Mouse (Mus musculus): ENCODE results near the gene Rnf212.

The Rnf212 gene

DNA sequence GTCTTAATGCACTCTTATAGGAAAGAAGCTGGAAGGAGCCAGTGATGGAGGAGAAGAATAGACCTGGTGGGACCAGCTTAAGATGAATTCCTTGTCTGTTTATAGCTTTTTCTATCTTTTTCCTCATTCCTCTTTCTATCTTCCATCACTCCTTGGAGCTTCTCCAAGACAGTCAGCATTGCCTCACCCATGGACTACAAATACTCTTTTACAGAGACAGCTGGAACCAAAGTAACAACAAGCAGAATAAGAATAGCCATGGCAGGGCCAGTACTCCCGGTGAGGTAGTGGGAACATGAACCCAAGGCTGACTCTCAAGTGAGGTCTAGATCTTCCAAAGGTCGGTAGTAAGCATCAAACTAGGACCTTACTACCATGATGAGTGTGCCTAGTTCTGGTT is 61.7 kb downstream of the Rnf212 start:
- ATAC-seq (ENCODE audit: low TSS enrichment) = no peak

- ATAC-seq (ENCODE audit: low TSS enrichment) = no peak
Measured at GRCm38 (mm10) chr5:108711968-108712367, 62.8 kb downstream of the Rnf212 start.

DNA sequence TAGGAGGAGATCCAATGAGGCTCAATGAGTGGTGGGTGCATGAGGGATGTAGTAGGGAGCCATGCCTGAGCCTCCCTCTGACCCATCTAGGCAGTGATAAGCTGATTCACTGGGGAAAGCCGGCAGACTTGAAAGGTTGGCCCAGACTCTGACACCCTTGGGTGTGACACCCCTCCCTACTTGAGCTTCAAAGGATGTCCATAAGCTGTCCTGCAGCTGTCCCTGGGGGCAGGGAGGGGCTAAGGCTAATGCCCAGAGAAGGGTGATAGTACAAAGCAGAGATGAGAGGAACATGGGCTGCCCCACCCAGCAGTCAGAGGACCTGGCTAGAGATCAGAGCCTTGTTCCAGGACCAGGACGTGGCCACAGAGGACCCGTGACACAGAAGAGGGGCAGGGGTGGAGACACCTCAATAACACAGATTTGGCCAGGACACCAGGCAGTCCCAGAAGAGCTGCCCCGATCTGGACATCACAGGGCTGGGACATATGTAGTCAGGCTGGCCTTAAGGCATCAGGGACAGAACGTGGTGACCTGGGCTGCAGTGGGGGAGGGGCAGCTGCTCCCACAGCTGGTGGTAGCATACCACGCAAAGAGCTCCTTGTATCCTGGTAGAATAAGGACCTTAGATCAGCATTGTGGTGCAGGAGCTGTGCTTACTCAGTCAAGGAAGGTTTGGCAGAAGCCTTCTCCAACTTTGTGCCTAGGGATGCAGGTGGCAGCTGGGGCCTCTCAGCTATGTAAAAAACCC is 65.6 kb downstream of the Rnf212 start:
- no peak for ATAC-seq (ENCODE audit: low TSS enrichment)

GRCm38 (mm10) chr5:108708419-108708818 is 66.4 kb downstream of the Rnf212 start:
- no peak for ATAC-seq (ENCODE audit: low TSS enrichment)

DNA sequence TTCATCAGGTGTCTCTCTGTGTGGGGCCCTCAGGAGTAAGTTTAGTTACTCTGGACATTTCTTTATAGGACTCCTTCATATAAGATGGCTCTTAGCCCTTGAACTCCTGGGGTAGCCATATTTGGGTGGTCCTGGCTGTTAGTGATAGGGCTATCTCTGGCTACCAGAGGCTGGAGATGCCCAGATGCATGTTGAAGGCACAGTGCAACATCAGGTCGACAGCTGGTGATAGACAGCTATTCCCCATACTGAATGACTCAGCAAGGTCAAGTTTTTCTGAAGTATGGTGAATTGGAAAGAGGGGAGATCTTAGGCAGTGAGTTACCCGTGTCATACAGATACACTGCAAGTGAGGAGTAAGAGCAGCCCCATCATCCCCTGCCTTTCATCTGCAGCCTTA is 67.0 kb downstream of the Rnf212 start:
- ATAC-seq (ENCODE audit: low TSS enrichment) = no peak

DNA sequence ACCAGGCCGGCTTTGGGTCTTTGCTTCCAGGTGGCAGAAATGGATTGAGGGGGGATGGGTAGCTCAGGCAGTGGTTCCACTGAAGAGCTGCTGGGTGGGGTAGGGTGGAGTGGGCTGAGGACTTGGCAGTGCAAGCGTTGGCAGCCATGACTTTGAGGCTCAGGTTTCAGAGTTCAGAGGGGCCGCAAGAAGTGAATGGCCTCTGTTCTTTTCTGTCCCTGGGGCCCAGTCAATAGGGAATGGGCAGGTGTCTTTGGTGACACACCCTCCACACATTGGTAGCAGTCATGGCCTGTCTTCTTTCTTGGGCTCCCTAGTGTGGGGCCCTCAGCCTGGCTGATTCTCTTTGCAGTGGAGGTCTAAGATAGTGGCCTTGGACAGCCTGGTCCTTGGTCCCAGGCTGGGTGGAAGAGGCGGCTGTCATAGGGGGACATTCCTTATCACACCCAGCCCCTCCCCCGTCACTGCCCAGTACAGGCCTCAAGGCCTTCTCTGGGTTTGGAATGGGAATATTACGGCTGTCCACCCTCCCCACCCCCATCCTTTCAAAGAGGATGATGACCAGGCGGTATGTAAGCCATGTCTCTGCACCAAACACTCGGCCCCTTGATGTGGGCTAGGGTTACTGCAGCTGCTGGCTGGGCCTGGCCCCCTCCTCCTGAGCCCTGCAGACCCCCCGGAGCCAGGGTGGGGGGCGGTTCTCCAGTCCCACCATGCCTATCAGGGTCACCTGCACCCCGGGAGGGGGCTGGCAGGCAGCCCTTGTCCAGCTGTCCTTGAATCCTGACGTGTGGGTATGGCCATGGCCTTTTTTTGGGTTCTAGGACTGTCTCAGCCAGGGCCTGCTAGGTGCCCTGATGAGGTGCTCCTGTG is 70.8 kb downstream of the Rnf212 start:
- ATAC-seq (ENCODE audit: low TSS enrichment) = no peak

GRCm38 (mm10) chr5:108701341-108702021 is 73.3 kb downstream of the Rnf212 start:
- ATAC-seq (ENCODE audit: low TSS enrichment) = no peak

DNA sequence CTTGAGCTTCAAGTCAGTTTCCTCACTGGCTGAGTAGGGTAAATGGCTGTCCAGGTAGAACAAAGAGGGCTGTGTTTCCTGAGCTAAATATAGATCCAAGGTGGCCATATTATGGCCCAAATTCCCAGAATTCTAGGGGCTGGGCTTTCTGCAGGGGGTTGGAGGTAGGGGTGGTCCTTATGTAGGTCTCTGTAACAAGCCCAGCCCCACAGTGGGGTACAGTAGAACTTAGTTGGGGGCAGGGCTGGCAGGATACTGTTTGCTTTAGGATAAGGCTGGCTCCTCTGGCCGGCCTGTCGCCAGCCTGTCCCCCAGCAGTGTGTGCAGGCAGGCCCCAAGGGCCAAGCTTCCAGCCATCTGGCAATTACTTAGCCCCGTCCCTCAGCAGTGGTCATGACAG is 74.4 kb downstream of the Rnf212 start:
- no peak for ATAC-seq (ENCODE audit: low TSS enrichment)

GRCm38 (mm10) chr5:108697341-108697753 is 77.4 kb downstream of the Rnf212 start:
- peak; percentile 25; the same call in 1 of the 2 replicates for ATAC-seq (ENCODE audit: low TSS enrichment)

DNA sequence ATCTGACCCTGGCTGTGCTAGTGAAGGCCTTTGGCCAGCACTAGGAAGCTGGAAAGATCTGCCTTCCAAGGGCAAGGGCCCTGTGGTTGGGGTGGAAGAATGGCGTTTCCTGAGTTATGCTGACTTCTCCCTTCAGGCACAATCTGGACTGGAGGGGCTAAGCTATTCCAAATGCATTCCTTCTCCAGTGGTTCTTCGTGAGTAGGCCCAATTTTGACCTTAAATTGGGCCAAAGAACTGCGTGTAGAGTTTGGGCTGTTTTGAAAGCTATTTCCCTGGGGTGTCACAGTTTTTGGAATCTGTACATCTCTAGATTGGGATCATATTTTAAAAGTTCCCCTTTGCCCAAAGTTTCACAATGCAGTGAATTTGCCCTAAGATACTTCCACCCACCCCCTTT is 78.2 kb downstream of the Rnf212 start:
- no peak for ATAC-seq (ENCODE audit: low TSS enrichment)

GRCm38 (mm10) chr5:108695861-108696260 is 78.9 kb downstream of the Rnf212 start:
- ATAC-seq (ENCODE audit: low TSS enrichment) = no peak

GRCm38 (mm10) chr5:108694352-108695261 is 80.2 kb downstream of the Rnf212 start:
- ATAC-seq (ENCODE audit: low TSS enrichment) = no peak

DNA sequence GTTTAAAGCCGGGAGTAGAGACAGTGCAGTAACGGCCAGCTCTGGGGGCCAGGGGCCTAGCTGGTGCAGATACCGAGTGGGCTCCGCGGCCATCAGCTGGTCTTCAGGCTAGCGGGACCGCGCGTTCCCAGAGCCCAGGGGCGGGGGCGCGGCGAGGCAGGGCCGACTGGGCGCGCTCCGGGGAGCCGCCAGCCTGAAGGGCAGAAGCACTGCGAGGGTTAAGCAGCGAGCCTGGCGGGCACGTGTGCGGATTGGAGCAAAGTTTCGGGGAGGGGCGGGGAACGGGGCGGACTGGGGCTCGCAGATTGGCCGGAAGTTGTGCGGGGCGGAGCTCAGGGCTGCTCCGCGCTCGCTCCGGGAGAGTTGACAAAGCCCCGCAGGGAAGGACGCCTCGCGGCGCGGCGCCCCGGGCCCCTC is 80.9 kb downstream of the Rnf212 start:
- ATAC-seq (ENCODE audit: low TSS enrichment) = peak; percentile 88

GRCm38 (mm10) chr5:108692271-108692670 is 82.5 kb downstream of the Rnf212 start, which contains the start of gene Fgfrl1:
TSS of gene Fgfrl1 (plus strand) at chr5:108692382.
- ATAC-seq (ENCODE audit: low TSS enrichment) = no peak

GRCm38 (mm10) chr5:108691152-108691551 is 83.6 kb downstream of the Rnf212 start:
- no peak for ATAC-seq (ENCODE audit: low TSS enrichment)

GRCm38 (mm10) chr5:108689091-108689490 is 85.7 kb downstream of the Rnf212 start:
- ATAC-seq (ENCODE audit: low TSS enrichment) = no peak

- ATAC-seq (ENCODE audit: low TSS enrichment) = no peak
Measured at GRCm38 (mm10) chr5:108680871-108681270, 93.9 kb downstream of the Rnf212 start.

DNA sequence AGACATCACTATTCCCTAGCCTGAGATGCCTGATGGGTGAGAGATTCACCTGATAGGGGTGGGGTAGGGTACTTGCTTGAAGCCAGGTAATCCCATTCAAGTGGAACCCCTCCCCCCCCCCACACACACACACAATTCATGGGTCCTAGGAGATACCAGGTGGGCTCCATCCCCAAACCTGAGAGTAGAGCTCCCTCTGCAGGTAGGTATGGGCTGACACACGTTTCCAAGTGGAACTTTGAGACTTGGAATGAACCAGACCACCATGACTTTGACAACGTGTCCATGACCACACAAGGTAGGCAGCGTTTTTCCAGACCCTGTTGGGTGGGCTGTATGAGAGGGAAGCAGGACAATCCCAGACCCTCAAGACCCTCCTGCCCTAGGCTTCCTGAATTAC is 94.9 kb downstream of the Rnf212 start:
- no peak for ATAC-seq (ENCODE audit: low TSS enrichment)
